Mouse (Mus musculus) T-helper 2 cell (primary cell): ENCODE results near the gene Ubr3.
"Not testable (repeated sequence)": the region's sequence is repeated elsewhere in the genome, so short reads cannot be mapped to it uniquely, and the experiment has no call there.

ENCODE experiments used
- in situ Hi-C: fragments of 300-600 bp; cut with MboI, MseI; formaldehyde crosslinking; loops from one replicate; pipeline ENCODE4 v1.15.1; 2025; ENCODE audit warnings: high pct_unique_total_duplicates

Gene Ubr3

DNA sequence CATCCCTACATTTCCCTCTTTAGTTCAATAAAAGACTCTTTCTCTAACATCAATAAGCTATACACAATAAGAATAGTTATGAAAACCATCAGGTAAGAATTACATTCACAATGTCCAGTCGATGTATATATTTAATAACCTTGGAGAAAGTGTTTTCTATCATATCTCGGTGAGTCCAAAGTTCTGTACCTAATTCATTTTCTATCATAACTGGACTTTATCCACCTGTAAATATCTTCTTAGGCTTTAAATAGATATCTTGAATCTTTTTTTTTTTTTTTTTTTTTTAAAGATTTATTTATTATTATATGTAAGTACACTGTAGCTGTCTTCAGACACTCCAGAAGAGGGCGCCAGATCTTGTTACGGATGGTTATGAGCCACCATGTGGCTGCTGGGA is 10.3 kb downstream of the Ubr3 start:
- in situ Hi-C loops = not testable (repeated sequence)

GRCm38 (mm10) chr2:69912801-69913200 is 15.8 kb downstream of the Ubr3 start:
- in situ Hi-C loops = no loop called here

- in situ Hi-C loops = no loop called here
Observed at GRCm38 (mm10) chr2:69917301-69917700, 20.3 kb downstream of the Ubr3 start.

- in situ Hi-C loops = no loop called here
Observed at GRCm38 (mm10) chr2:69924943-69925342, 27.9 kb downstream of the Ubr3 start.

DNA sequence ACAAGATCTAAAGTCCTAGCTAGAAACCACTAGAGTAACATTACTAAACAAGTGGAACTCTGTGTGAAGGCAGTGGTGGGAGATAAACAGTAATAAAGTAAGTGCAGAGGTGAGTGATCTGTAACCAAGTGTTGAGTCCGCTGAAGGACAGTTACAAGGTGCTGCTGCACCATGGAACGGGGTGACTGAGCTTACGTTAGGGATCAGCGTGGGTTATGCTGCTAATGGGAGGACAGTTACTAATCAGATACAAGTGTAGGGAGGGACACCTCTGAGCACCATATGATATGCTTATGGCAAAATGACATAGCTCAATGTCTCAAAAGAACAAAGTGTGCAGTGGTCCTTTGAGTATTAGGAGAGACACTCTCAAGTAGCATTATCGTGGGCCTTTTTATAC is 39.3 kb downstream of the Ubr3 start:
- in situ Hi-C loops = no loop called here

- in situ Hi-C loops = no loop called here
Observed at GRCm38 (mm10) chr2:69939226-69939625, 42.2 kb downstream of the Ubr3 start.

DNA sequence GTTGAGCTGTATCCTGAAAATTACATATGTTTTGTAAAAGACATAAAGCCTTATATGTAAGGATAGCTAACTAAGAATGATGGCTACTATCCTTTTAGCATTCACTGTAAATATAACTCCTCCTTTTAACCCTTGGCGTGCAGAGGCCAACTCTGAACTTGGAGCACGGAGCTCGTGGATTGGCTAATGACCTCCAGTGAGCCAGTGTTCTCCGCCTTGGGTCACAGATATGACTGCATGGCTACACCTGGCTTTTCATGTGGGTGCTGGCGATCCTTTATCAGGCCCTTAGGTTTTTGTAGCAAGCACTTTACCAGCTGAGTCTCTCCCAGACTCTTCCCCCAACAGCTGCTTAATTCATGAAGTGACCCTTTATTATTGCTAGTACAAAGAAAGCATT is 42.6 kb downstream of the Ubr3 start:
- in situ Hi-C loops = no loop called here

DNA sequence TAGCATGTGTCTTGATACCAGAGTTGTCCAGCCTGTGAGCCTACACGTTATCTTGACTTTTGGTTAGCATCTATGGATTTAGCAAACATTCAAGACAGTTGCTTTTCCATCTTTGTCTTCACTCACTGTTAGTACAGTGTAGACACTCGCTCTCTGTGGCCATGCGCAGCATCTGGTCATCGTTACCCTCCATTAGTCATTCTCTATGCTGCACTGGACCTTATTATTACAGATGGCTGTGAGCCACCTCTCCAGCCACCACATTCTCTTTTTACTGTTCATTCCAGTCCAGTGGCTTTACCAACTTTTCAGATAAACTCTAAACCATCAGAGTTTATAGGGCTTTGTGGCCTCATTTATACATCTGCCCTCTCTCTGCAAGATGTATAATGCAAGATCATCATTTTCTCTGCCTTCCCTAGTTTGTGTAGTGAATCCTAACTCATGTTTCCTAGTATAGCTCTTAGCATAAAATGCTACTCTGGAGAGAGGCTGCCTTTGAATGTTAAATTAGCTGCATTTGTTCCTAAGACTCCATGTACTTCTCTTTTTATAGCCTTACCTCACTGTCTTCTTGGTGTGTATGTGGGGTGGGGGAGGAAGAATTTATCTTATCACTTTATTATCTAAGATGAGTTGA is 44.5 kb downstream of the Ubr3 start:
- in situ Hi-C loops = no loop called here

DNA sequence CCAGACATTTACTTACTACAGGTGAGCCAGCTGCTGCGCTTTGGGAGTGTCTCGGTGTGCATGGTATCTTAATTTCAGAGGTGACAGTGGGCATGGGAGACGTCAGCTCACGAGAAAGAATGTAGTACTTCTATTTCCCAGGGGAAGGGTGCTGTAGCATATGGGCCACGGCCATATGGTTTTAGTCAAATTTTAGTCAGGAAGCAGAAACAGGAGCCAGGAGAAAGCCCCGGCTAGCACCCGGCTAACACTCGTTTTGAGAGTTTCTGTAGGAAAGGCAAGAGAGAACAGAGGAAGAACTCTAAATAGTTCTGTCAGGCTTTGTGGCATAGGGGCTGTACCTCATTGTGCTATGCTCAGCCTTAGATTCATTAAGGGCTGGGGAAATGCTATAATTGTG is 55.8 kb downstream of the Ubr3 start:
- in situ Hi-C loops = no loop called here

GRCm38 (mm10) chr2:69955635-69956034 is 58.6 kb downstream of the Ubr3 start:
- in situ Hi-C loops = no loop called here

- in situ Hi-C loops = no loop called here
Observed at GRCm38 (mm10) chr2:69957622-69958021, 60.6 kb downstream of the Ubr3 start.

- in situ Hi-C loops = no loop called here
Observed at GRCm38 (mm10) chr2:69974896-69975295, 77.8 kb downstream of the Ubr3 start.

GRCm38 (mm10) chr2:69989224-69989623 is 92.2 kb downstream of the Ubr3 start:
- in situ Hi-C loops = no loop called here

- in situ Hi-C loops = no loop called here
Observed at GRCm38 (mm10) chr2:69990647-69991046, 93.6 kb downstream of the Ubr3 start.

- in situ Hi-C loops = not testable (repeated sequence)
Observed at GRCm38 (mm10) chr2:69994082-69994736, 97.2 kb downstream of the Ubr3 start.

DNA sequence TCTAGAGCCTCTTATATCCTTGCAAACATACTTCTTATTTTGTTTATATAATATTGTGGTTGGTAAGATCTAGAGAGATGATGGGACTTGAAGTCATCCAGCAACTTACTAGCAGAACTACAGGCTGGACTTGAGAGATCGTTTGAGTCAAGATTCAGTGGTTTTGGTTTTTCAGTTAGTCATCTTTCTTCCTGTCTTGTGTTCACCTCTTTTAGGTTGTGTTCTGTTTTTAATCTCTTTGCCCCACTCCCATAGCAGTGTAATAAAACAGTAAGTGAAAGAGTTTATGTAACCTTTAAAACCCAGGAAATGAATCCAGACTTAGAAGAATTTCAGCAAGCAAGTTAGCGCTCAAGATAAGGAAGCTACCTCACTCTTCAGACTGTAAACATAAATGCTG is 97.7 kb downstream of the Ubr3 start:
- in situ Hi-C loops = no loop called here

DNA sequence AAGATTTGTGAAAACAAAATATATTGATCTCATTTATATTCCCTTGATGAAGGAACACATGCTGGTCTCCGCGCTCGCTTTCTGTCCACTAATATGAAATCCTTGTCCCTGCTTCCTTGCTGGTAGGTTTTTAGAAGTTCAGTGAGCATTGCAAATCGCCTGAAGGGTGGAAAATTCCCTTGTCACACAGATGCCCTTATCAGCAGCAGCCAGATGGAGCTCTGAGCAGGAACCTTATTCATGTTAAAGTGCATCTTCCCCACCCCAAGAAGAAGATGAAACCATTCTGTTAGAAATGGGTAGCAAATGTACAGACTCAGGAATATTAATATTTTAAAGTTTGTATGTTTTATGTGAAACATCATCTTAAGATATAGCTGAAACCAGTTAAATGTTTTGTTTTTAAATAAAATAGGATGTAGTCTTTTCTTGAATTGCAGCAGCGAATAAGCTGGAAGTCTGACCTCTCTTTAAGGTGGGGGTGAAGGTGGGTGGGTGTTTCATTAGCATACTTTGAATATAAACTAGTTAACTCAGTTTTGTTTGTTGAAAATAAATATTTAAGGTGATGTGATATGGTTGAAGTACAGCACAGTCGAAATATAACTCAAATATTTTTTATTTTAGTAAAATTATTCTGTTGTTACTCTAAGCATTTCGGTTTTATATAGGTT is 102.2 kb downstream of the Ubr3 start:
- in situ Hi-C loops = no loop called here

DNA sequence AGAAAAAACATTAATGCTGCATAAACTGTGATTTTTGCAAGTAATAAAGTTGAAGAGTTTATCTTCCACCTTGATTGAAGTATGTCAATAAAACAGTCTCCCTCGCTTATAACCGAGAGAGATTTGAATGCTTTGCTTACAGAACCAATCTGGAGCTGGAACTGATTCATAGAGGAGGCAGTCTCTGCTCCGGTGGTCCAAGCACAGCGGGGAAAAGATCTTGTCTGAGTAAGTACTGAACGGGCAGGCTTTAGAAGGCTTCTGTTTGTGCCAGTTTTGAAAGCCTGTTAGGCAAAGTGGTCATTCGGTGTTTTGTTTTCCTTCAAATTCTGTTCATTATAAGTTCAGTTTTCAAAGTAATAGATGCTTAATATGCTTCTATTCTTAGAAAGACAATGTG is 103.3 kb downstream of the Ubr3 start:
- in situ Hi-C loops = no loop called here

- in situ Hi-C loops = no loop called here
Observed at GRCm38 (mm10) chr2:70006492-70006891, 109.4 kb downstream of the Ubr3 start.

GRCm38 (mm10) chr2:70012941-70013340 is 115.9 kb downstream of the Ubr3 start:
- in situ Hi-C loops = no loop called here

- in situ Hi-C loops = no loop called here
Observed at GRCm38 (mm10) chr2:70018236-70018635, 121.2 kb downstream of the Ubr3 start.

DNA sequence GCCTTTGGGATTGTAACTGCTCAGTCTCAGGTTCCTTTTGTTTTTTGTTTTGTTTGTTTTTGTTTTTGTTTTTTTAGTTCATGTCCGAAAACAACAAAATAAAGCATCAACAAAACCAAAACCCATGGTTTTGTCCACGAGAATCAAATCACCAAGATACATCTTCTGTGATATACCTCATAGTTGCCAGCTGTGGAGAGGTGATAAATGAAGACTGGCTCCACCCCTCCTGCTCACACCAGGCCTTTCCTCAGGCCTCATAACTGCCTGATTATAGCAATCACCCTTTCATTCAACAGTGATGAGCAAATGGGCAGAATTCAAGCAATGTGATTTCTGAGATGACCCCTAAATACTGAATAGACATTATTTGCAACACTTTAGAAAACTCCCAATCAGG is 127.4 kb downstream of the Ubr3 start:
- in situ Hi-C loops = no loop called here

- in situ Hi-C loops = no loop called here
Observed at GRCm38 (mm10) chr2:70025711-70026110, 128.7 kb downstream of the Ubr3 start.
